Mouse (Mus musculus) B cell, adult 2 months (primary cell): ENCODE results near the gene Dpysl5.

Experiments
- DNase-seq, 2 experiments: peaks; one replicate each; pipeline ENCODE4 v3.0.0; 2022

Gene Dpysl5

GRCm38 (mm10) chr5:30824124-30824988 lies 113.0 kb downstream of the Dpysl5 start:
- DNase-seq = no peak

- no peak for DNase-seq
Measured at GRCm38 (mm10) chr5:30825166-30825565, 113.8 kb downstream of the Dpysl5 start.

- no peak for DNase-seq
Measured at GRCm38 (mm10) chr5:30825821-30826220, 114.5 kb downstream of the Dpysl5 start.

DNA sequence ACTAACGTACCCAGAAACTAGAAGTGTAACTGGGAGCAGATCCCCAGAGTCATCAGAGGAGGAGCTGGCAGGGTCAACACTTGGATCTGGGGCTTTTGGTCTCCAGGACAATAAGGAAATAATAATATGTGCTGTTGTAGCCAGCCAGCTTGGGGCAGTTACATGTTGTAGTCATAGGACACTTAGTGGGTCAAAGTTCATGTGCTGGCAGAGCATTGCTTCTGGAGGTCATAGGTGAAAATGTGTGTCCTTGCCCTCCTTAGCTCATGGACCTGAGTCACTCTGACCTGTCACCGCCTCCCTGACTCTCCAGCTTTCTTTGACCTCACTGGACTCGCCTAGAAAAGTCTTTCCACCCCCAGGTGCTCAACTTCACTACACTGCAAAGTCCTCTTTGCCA lies 122.1 kb downstream of the Dpysl5 start:
- DNase-seq = no peak

DNA sequence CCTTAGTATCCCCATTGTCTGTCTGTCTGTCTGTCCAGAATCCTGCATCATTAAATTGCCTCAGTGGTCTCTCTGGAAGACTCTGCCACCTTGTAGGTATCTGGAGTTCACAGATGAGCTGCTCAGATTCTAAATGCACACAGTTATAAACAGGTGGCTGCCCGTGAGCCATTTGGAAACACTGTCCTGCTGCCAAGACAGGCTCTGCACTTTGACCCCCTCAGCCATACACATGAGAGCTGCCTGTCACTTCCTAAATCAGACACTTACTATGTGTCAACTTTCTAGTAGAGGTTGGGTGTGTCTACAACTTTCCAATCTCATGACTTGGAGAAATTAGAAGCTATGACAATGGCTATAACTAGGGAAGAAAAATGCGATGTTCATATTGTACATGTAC lies 128.4 kb downstream of the Dpysl5 start:
- no peak for DNase-seq

- no peak for DNase-seq
Measured at GRCm38 (mm10) chr5:30841896-30842295, 130.5 kb downstream of the Dpysl5 start.
